Mouse (Mus musculus) kidney, embryonic 14.5 days (tissue): ENCODE results near the gene H2-DMa. TPM values are rescaled to one million over a fixed set of nuclear protein-coding genes. Genes with fewer than 3 reads are reported as not detected.

Experiments
- ATAC-seq: fragments of 200-750 bp; cut with Nextera tagmentation; 2 replicates; pipeline ENCODE4 v1.8.0; 2017; ENCODE audit warnings: moderate number of reproducible peaks, mild to moderate bottlenecking, moderate TSS enrichment, moderate library complexity; ENCODE audit not compliant: low FRiP score, low TSS enrichment
- H3K27ac ChIP-seq: fragments of 300-500 bp; sonication (generic); 2 replicates; pipeline ENCODE4 v1.5.1; 2014; ENCODE audit warnings: low read depth, mild to moderate bottlenecking, low read length, moderate library complexity, mixed read lengths
- H3K27me3 ChIP-seq: fragments of 300-500 bp; sonication (generic); 2 replicates; pipeline ENCODE4 v1.6.1; 2014; ENCODE audit warnings: mild to moderate bottlenecking, low read length; ENCODE audit not compliant: control insufficient read depth, insufficient read depth
- H3K36me3 ChIP-seq: fragments of 300-500 bp; sonication (generic); 2 replicates; pipeline ENCODE4 v1.6.1; 2014; ENCODE audit warnings: low read length, mixed read lengths; ENCODE audit not compliant: control insufficient read depth, insufficient read depth
- H3K4me1 ChIP-seq: fragments of 300-500 bp; sonication (generic); 2 replicates; pipeline ENCODE4 v1.6.1; 2014; ENCODE audit warnings: low read length, mixed read lengths; ENCODE audit not compliant: control insufficient read depth, insufficient read depth
- H3K4me2 ChIP-seq: fragments of 300-500 bp; sonication (generic); replicated peaks from 2 replicates; pipeline ENCODE4 v1.6.1; 2014; ENCODE audit warnings: low read depth, mild to moderate bottlenecking, low read length
- H3K4me3 ChIP-seq: fragments of 300-500 bp; sonication (generic); 2 replicates; pipeline ENCODE4 v1.5.1; 2014; ENCODE audit warnings: mild to moderate bottlenecking, low read length
- H3K9ac ChIP-seq: fragments of 300-500 bp; sonication (generic); 2 replicates; pipeline ENCODE4 v1.6.1; 2014; ENCODE audit warnings: low read depth, mild to moderate bottlenecking, low read length, moderate library complexity
- H3K9me3 ChIP-seq: fragments of 300-500 bp; sonication (generic); 2 replicates; pipeline ENCODE4 v1.6.1; 2016; ENCODE audit warnings: low read length; ENCODE audit not compliant: control insufficient read depth
- WGBS: fragments of 180-500 bp; shearing (Covaris S2); extraction: QIAGEN DNeasy Blood & Tissue Kit; methylation state at CpG from one replicate; pipeline ENCODE4 v1.1.7; 2014; 5-methylcytosine and 5-hydroxymethylcytosine counted together
- polyA plus RNA-seq: library from polyadenylated mRNA; unstranded; fragments of >200 nt; fragmentation: Nextera tagmentation; extraction: Ambion mirVana; gene quantifications from 2 replicates; pipeline ENCODE4 v1.2.1, GENCODE M21; 2014

Gene H2-DMa
- polyA plus RNA-seq, 1 experiment from 2014 or later = 19.3 TPM

DNA sequence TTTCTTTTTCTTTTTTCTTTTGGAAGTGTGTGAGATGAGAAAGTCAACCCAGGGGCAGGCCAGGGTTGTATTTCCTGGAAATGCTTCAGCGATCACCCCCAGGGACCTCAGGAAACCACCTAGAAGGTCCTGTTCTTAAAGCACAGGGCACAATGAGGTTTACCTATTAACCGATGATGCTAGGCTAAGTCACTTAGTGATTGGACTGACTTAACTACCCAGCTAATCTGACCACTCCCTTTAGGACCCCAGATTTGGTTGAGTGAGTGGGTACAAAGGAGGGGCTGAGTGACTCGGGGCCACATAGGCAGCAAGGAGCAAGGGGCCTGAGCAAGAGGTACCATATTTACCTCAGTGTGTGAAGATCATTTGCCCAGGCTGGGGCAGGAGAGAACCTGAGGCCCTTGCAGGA, 25.6 kb downstream of the H2-DMa start:
- Histone ChIP-seq H3K9ac (no peak overlapping the region), H3K4me3 (no peak overlapping the region), H3K27me3 (peaks cover 4% of the 10 kb centered on the region; the same call in 1 of the 2 replicates), H3K4me2 (no peak overlapping the region), H3K27ac (peak overlapping the region; percentile 34; the same call in 1 of the 2 replicates), H3K4me1 (0 out of 2 replicates have a peak, but pooled peaks cover 3% of the 10 kb centered on the region), H3K36me3 (no peaks in the 10 kb centered on the region), H3K9me3 (no peaks in the 10 kb centered on the region)
- WGBS = 50% methylated on average over 3 of the region's 3 CpGs
- peak; percentile 50 for ATAC-seq

- Histone ChIP-seq H3K9ac (no peak within 1 kb of the TSS), H3K27ac (no peak within 1 kb of the TSS), H3K4me2 (no peak within 1 kb of the TSS), H3K36me3 (no peaks in the 10 kb centered on the region), H3K9me3 (no peaks in the 10 kb centered on the region), H3K4me1 (no peaks in the 10 kb centered on the region), H3K27me3 (no peaks in the 10 kb centered on the region), H3K4me3 (no peak within 1 kb of the TSS)
- WGBS = 56% methylated on average over 4 of the region's 4 CpGs
- peak; percentile 71; the same call in 1 of the 2 replicates for ATAC-seq
Measured at GRCm38 (mm10) chr17:34152923-34153322, 33.6 kb downstream of the H2-DMa start, which contains the start of gene H2-DMb1. Gene H2-DMb1 (plus strand): TSS chr17:34153072.

DNA sequence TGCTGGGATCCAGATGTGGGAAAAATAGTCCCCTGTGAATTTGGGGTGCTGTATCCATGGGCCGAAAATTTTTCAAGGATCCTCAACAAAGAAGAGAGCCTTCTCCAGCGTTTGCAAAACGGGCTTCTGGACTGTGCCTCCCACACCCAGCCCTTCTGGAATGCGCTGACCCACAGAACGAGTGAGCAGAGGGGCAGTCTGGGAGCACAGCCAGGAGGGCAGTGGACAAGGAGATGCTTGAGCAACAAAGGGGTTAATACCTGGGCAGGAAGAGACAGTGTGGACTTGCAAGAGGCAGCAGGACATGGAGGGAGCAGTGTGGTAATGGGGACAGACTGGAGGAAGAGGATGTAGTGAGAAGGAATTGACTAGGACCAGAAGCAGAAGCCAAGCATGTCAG, 36.2 kb downstream of the H2-DMa start:
- H3K9ac ChIP-seq = no peak overlapping the region
- no peaks in the 10 kb centered on the region for H3K36me3 ChIP-seq
- no peak for ATAC-seq
- H3K4me2 ChIP-seq = no peak overlapping the region
- no peaks in the 10 kb centered on the region for H3K4me1 ChIP-seq
- H3K9me3 ChIP-seq = no peaks in the 10 kb centered on the region
- no peak overlapping the region for H3K4me3 ChIP-seq
- WGBS = 40% methylated on average over 5 of the region's 5 CpGs
- no peaks in the 10 kb centered on the region for H3K27me3 ChIP-seq
- H3K27ac ChIP-seq = no peak overlapping the region

- no peaks in the 10 kb centered on the region for H3K27me3 ChIP-seq
- H3K9me3 ChIP-seq = no peaks in the 10 kb centered on the region
- ATAC-seq = peak; percentile 35; the same call in 1 of the 2 replicates
- no peak overlapping the region for H3K27ac ChIP-seq
- H3K4me3 ChIP-seq = no peak overlapping the region
- H3K4me2 ChIP-seq = no peak overlapping the region
- H3K9ac ChIP-seq = no peak overlapping the region
- 31% methylated on average over 9 of the region's 9 CpGs for WGBS
- H3K36me3 ChIP-seq = no peaks in the 10 kb centered on the region
- H3K4me1 ChIP-seq = no peaks in the 10 kb centered on the region
Measured at GRCm38 (mm10) chr17:34164202-34164895, 45.0 kb downstream of the H2-DMa start.

DNA sequence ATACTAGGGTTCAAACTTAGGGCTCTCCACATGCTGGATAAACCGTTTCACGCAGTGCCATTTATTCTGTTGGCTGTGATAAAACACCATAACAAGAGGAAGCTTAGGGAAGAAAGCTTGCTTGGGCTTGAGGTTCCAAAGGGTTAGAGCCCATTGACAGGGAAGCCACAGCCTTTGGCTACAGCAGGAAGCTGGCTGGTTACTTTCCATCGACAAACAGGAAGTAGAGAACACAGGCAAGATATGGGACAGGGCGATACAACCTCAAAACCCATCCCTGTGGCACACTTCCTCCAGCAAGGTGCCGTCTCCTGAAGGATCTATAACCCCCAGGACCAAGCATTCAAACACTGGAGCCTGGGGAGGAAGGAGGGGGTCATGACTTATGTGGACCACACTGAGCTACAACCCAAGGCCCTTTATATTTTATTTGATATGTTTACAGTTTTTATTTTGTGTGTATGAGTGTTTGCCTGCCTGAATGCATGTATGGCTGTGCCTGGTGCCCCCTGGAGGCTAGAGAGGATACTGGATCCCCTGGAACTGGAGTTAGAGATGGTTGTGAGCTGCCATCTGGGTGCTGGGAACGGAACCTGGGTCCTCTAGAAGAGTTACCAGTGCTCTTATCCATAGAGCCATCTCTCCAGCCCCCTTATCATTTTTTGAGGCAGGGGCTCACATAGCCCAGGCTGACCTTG, 45.8 kb downstream of the H2-DMa start:
- no peaks in the 10 kb centered on the region for H3K4me1 ChIP-seq
- H3K9me3 ChIP-seq = no peaks in the 10 kb centered on the region
- WGBS = 88% methylated on average over 6 of the region's 6 CpGs
- no peak overlapping the region for H3K9ac ChIP-seq
- H3K27ac ChIP-seq = no peak overlapping the region
- H3K36me3 ChIP-seq = no peaks in the 10 kb centered on the region
- ATAC-seq = no peak
- H3K4me3 ChIP-seq = no peak overlapping the region
- no peaks in the 10 kb centered on the region for H3K27me3 ChIP-seq
- no peak overlapping the region for H3K4me2 ChIP-seq

DNA sequence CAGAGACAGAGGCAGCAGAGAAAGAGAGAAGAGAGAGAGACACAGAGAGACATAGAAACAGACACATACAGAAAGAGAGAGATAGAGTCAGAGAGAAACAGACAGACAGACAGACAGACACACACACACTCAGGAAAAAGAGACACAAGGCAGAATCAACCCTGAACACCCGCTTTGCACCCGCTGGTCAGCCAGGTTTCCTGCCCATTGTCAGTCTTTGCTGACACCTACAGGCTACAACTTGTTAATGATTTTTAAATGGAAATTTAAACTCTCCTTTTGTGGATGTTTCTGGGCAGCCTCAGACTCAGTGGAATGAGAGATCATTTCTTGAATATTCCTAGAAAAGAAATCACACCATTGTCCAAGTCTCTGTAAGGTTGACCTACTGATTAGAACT, 49.9 kb downstream of the H2-DMa start:
- Histone ChIP-seq H3K9me3 (peaks cover 5% of the 10 kb centered on the region), H3K9ac (no peak overlapping the region), H3K4me1 (no peaks in the 10 kb centered on the region), H3K36me3 (no peaks in the 10 kb centered on the region), H3K4me3 (no peak overlapping the region), H3K27me3 (no peaks in the 10 kb centered on the region), H3K27ac (no peak overlapping the region), H3K4me2 (no peak overlapping the region)
- 2% methylated on average over 2 of the region's 2 CpGs for WGBS
- ATAC-seq = no peak

DNA sequence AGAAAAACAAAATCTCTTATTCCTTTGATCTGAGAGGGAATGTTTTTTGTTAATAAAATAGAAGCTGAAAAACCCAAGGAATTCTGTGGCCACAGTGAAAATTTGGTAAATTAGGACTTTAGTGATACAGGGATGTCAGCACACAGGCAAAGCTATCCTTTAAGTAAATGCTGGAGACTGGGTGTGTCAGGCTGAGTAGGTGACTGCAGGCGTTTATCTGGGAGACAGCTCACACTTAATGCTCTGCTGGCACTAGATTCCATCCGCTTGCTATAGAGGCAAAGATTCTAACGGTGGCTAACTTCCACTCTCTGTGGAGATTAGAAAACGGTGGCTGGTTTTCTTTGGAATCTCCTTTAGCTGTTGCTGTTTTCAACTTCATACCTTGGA, 51.1 kb downstream of the H2-DMa start:
- H3K36me3 ChIP-seq = no peaks in the 10 kb centered on the region
- no peaks in the 10 kb centered on the region for H3K4me1 ChIP-seq
- no peak overlapping the region for H3K27ac ChIP-seq
- peaks cover 5% of the 10 kb centered on the region for H3K9me3 ChIP-seq
- no peak overlapping the region for H3K4me2 ChIP-seq
- no peak overlapping the region for H3K9ac ChIP-seq
- ATAC-seq = peak; percentile 11; the same call in 1 of the 2 replicates
- H3K4me3 ChIP-seq = no peak overlapping the region
- WGBS = 19% methylated on average over 4 of the region's 4 CpGs
- H3K27me3 ChIP-seq = no peaks in the 10 kb centered on the region

- Histone ChIP-seq H3K4me2 (no peak overlapping the region), H3K9ac (no peak overlapping the region), H3K4me3 (no peak overlapping the region), H3K27me3 (no peaks in the 10 kb centered on the region), H3K36me3 (no peaks in the 10 kb centered on the region), H3K9me3 (peaks cover 5% of the 10 kb centered on the region), H3K4me1 (no peaks in the 10 kb centered on the region), H3K27ac (no peak overlapping the region)
- ATAC-seq = peak; percentile 53
- 42% methylated on average over 13 of the region's 13 CpGs for WGBS
Measured at GRCm38 (mm10) chr17:34170877-34171498, 51.6 kb downstream of the H2-DMa start.

- H3K4me3 ChIP-seq = no peak overlapping the region
- no peaks in the 10 kb centered on the region for H3K27me3 ChIP-seq
- no peak overlapping the region for H3K27ac ChIP-seq
- WGBS = 93% methylated on average over 5 of the region's 5 CpGs
- peaks cover 10% of the 10 kb centered on the region for H3K9me3 ChIP-seq
- no peak overlapping the region for H3K9ac ChIP-seq
- H3K36me3 ChIP-seq = no peaks in the 10 kb centered on the region
- H3K4me2 ChIP-seq = no peak overlapping the region
- no peaks in the 10 kb centered on the region for H3K4me1 ChIP-seq
- ATAC-seq = no peak; the same call in 1 of the 2 replicates
Measured at GRCm38 (mm10) chr17:34172528-34172927, 53.2 kb downstream of the H2-DMa start.
